Mouse (Mus musculus) spleen, adult 2 months (tissue): ENCODE measurements around the gene Cacul1. TPM values are rescaled to one million over a fixed set of nuclear protein-coding genes. Genes with fewer than 3 reads are reported as not detected.

ENCODE experiments used
- DNase-seq, 2 experiments: peaks; one replicate each; pipeline versions ENCODE4 v3.0.0 to v3.0.0-alpha.2; 2012 to 2021; ENCODE audit warnings: low spot score in 2 of 2, low read depth in 1 of 2
- H3K27ac ChIP-seq: fragments of 200-500 bp; 2 replicates; pipeline ENCODE4 v1.5.1; 2012; ENCODE audit warnings: low read length, inconsistent platforms; ENCODE audit not compliant: insufficient read depth
- H3K27me3 ChIP-seq: fragments of 200-500 bp; 2 replicates; pipeline ENCODE4 v1.6.1; 2012; ENCODE audit warnings: mild to moderate bottlenecking, moderate library complexity, low read length, inconsistent platforms; ENCODE audit not compliant: control insufficient read depth, insufficient read depth
- H3K36me3 ChIP-seq: fragments of 200-500 bp; 2 replicates; pipeline ENCODE4 v1.6.1; 2012; ENCODE audit warnings: mild to moderate bottlenecking, low read length, inconsistent platforms; ENCODE audit not compliant: control insufficient read depth, insufficient read depth
- H3K4me1 ChIP-seq: fragments of 200-500 bp; 2 replicates; pipeline ENCODE4 v1.6.1; 2011; ENCODE audit warnings: inconsistent platforms; ENCODE audit not compliant: control insufficient read depth, insufficient read depth, insufficient read length
- H3K4me3 ChIP-seq: fragments of 200-500 bp; 2 replicates; pipeline ENCODE4 v1.5.1; 2011; ENCODE audit warnings: mild to moderate bottlenecking, inconsistent platforms; ENCODE audit not compliant: insufficient read depth, insufficient read length; ENCODE audit errors: extremely low read depth
- CTCF ChIP-seq: fragments of 200-500 bp; IDR thresholded peaks from 2 replicates; pipeline ENCODE4 v1.5.1; 2011; ENCODE audit warnings: mild to moderate bottlenecking, inconsistent platforms; ENCODE audit not compliant: insufficient read depth, insufficient read length, insufficient replicate concordance; ENCODE audit errors: extremely low read depth
- POLR2A ChIP-seq: fragments of 200-500 bp; IDR thresholded peaks from 2 replicates; pipeline ENCODE4 v1.6.1; 2011; ENCODE audit warnings: low read depth, low read length, inconsistent platforms
- WGBS: fragments of 180-500 bp; shearing (Covaris S2); methylation state at CpG from one replicate; pipeline ENCODE4 v1.1.7; 2018; 5-methylcytosine and 5-hydroxymethylcytosine counted together
- polyA plus RNA-seq: library from polyadenylated mRNA; depleted of rRNA; stranded (reverse); fragments of >200 nt; gene quantifications from 2 replicates; pipeline ENCODE4 v1.2.3, GENCODE M21; 2012; rRNA removed

Gene Cacul1
- polyA plus RNA-seq, 1 experiment = 7.9 TPM

DNA sequence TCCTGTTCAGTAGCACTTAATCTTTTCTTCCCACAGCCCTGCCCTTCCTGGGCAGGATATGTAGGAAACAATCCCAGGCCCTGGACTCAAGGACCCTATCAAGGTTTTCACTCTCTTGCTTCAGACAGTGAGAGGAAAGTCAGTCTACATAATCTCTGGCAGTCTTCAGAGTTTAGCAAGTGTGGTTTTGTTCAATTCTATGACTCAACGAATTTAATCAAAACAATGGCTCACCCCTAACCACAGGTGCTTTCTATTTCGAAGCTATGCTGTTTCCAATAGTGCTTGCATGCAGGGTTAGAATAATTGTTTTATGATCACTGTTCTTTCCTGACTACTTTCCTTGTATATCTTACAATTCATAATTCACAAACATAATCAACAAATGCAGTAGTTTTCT is 103.0 kb downstream of the Cacul1 start:
- Histone ChIP-seq H3K27me3 (no peaks in the 10 kb centered on the region), H3K27ac (no peak overlapping the region), H3K4me1 (no peaks in the 10 kb centered on the region), H3K36me3 (no peaks in the 10 kb centered on the region), H3K4me3 (no peak overlapping the region)
- WGBS = 24% methylated on average over 2 of the region's 2 CpGs
- DNase-seq = no peak
- TF ChIP-seq CTCF (no peak), POLR2A (no peak)

Other genes starting within 250 kb of the Cacul1 start
- not detected in 2 replicates for gene Prlhr, start 112.7 kb downstream of the Cacul1 start, polyA plus RNA-seq
- gene Nanos1, start 175.0 kb upstream of the Cacul1 start, polyA plus RNA-seq = 1.3 and 2.4 TPM in 2 replicates
- 17.3 and 18.3 TPM in 2 replicates for gene Eif3a, start 209.6 kb upstream of the Cacul1 start, polyA plus RNA-seq
- gene Fam45a, start 230.6 kb upstream of the Cacul1 start, polyA plus RNA-seq = 3.8 and 4.7 TPM in 2 replicates